Mouse (Mus musculus) bone marrow, adult 2 months (tissue): ENCODE measurements at regions not wholly inside any gene's neighbourhood (a gene's known extent, or its start where the extent isn't known, plus 50 kb on each side); places are given as distances from the start of the nearest gene placed in this dataset.

Source experiments
- CTCF ChIP-seq: fragments of 200-500 bp; IDR thresholded peaks from 2 replicates; pipeline ENCODE4 v1.5.1; 2011; ENCODE audit warnings: low read length, control low read depth; ENCODE audit not compliant: control insufficient read depth, insufficient read depth
- POLR2A ChIP-seq: fragments of 200-500 bp; IDR thresholded peaks from 2 replicates; pipeline ENCODE4 v1.6.1; 2011; ENCODE audit warnings: low read depth, mild to moderate bottlenecking, control low read depth, low read length, borderline replicate concordance; ENCODE audit not compliant: control insufficient read depth

DNA sequence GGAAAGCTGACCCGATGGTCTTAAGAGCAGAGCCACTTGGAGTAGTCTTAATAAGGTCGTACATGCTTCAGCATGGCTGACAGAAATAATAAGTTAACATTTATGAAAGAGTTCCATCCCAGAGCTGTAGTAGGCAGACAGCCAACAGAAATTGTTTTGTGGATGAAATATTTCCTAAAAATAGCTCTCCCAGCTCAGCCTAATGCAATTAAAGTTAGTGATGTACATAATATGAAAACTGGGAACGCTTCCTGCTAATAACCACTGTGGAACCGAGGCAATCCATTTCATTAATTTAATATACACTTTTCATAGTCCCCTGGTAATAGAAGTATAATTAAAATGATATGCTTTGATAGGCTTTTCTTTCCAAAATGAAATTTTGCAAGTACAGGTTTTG lies 219.0 kb downstream of the Cmpk2 start:
- TF ChIP-seq CTCF (no peak), POLR2A (no peak)
